Mouse (Mus musculus) stomach, postnatal 0 days (tissue): Measurements from ENCODE around the gene Clcn6.

Experiments used
- CTCF ChIP-seq: IDR thresholded peaks from 2 replicates; pipeline ENCODE4 v1.5.1; 2016; ENCODE audit warnings: antibody characterized with exemption, low read depth, mild to moderate bottlenecking, moderate library complexity
- EP300 ChIP-seq: optimal IDR thresholded peaks from 2 replicates; pipeline ENCODE3; 2016; ENCODE audit warnings: antibody characterized with exemption

- TF ChIP-seq CTCF = no peak
- TF ChIP-seq EP300 = no peak
These were observed 27.8 kb upstream of the Clcn6 start for GRCm38 (mm10) chr4:148066401-148066744.
